Mouse (Mus musculus) E14TG2a.4 (cell line): ENCODE data around the gene Clstn3.

Source experiments
- CTCF ChIP-seq: conservative IDR thresholded peaks from 2 replicates; pipeline ENCODE4 v1.5.1; 2014; ENCODE audit warnings: low read length
- NANOG ChIP-seq: IDR thresholded peaks from 2 replicates; pipeline ENCODE4 v1.6.1; 2014; ENCODE audit warnings: borderline replicate concordance, low read length, mixed read lengths

- TF ChIP-seq CTCF (no peak), NANOG (no peak)
Measured at GRCm38 (mm10) chr6:124408355-124408754, 56.2 kb downstream of the Clstn3 start.
